Mouse (Mus musculus) limb, embryonic 13.5 days (tissue): ENCODE results near the gene Samd4b. TPM values are rescaled to one million over a fixed set of nuclear protein-coding genes. Genes with fewer than 3 reads are reported as not detected.

Experiments used
- ATAC-seq: fragments of 200-750 bp; cut with Nextera tagmentation; 2 replicates; pipeline ENCODE4 v1.8.0; 2017; ENCODE audit warnings: low read depth, moderate number of reproducible peaks, moderate TSS enrichment; ENCODE audit not compliant: low FRiP score
- H3K27ac ChIP-seq: fragments of 300-500 bp; sonication (generic); 2 replicates; pipeline ENCODE4 v1.5.1; 2015; ENCODE audit warnings: inconsistent platforms, mild to moderate bottlenecking, moderate library complexity
- H3K27me3 ChIP-seq: fragments of 300-500 bp; sonication (generic); 2 replicates; pipeline ENCODE4 v1.6.1; 2015; ENCODE audit warnings: mild to moderate bottlenecking, inconsistent platforms
- H3K36me3 ChIP-seq: fragments of 300-500 bp; sonication (generic); 2 replicates; pipeline ENCODE4 v1.6.1; 2015; ENCODE audit warnings: inconsistent platforms, mild to moderate bottlenecking, moderate library complexity
- H3K4me1 ChIP-seq: fragments of 300-500 bp; sonication (generic); 2 replicates; pipeline ENCODE4 v1.6.1; 2015; ENCODE audit warnings: inconsistent platforms
- H3K4me2 ChIP-seq: fragments of 300-500 bp; sonication (generic); replicated peaks from 2 replicates; pipeline ENCODE4 v1.6.1; 2015; ENCODE audit warnings: inconsistent platforms, mild to moderate bottlenecking, moderate library complexity
- H3K4me3 ChIP-seq: fragments of 300-500 bp; sonication (generic); 2 replicates; pipeline ENCODE4 v1.5.1; 2015; ENCODE audit warnings: moderate library complexity, mild to moderate bottlenecking, inconsistent platforms
- H3K9ac ChIP-seq: fragments of 300-500 bp; sonication (generic); 2 replicates; pipeline ENCODE4 v1.6.1; 2015; ENCODE audit warnings: mild to moderate bottlenecking, inconsistent platforms
- H3K9me3 ChIP-seq: fragments of 300-500 bp; sonication (generic); 2 replicates; pipeline ENCODE4 v1.6.1; 2016; ENCODE audit warnings: inconsistent platforms
- WGBS: fragments of 180-500 bp; shearing (Covaris S2); methylation state at CpG from one replicate; pipeline ENCODE4 v1.1.7; 2015; 5-methylcytosine and 5-hydroxymethylcytosine counted together
- microRNA-seq: library from miRNA; unstranded; fragments of <30 nt; microRNA quantifications from one replicate; pipeline ENCODE4, GENCODE M21; 2016
- polyA plus RNA-seq: library from polyadenylated mRNA; unstranded; fragments of >200 nt; fragmentation: Nextera tagmentation; extraction: Ambion mirVana; gene quantifications from 2 replicates; pipeline ENCODE4 v1.2.1, GENCODE M21; 2015

Gene Samd4b
- polyA plus RNA-seq, 1 experiment from 2014 or later, result 31.7 TPM

- Histone ChIP-seq H3K9me3 (no peaks in the 10 kb centered on the region), H3K4me1 (peaks cover 26% of the 10 kb centered on the region), H3K4me3 (peak overlapping the region; percentile 92), H3K9ac (peak overlapping the region; percentile 99), H3K36me3 (peaks cover 38% of the 10 kb centered on the region), H3K27me3 (no peaks in the 10 kb centered on the region), H3K4me2 (peak overlapping the region; percentile 80), H3K27ac (no peak overlapping the region)
- ATAC-seq, result no peak
- 42% methylated on average over 4 of the region's 4 CpGs for WGBS
Measured at GRCm38 (mm10) chr7:28351676-28352191, 246.2 kb downstream of the Samd4b start.

- Histone ChIP-seq H3K4me3 (peak within 1 kb of the TSS; percentile 92), H3K4me1 (peaks cover 24% of the 10 kb centered on the region), H3K27me3 (no peaks in the 10 kb centered on the region), H3K36me3 (peaks cover 36% of the 10 kb centered on the region), H3K9me3 (no peaks in the 10 kb centered on the region), H3K4me2 (peak within 1 kb of the TSS; percentile 80), H3K9ac (peak within 1 kb of the TSS; percentile 99), H3K27ac (peak within 1 kb of the TSS; percentile 96)
- WGBS, result under 1% methylated on average over 48 of the region's 50 CpGs
- ATAC-seq, result peak; percentile 95
Measured at GRCm38 (mm10) chr7:28350155-28350883, 247.6 kb downstream of the Samd4b start, which contains the start of gene Rps16. Gene Rps16, plus strand, starts transcription at chr7:28350652.

Small RNA genes lying within 50 kb of the gene (microRNA-seq; reads per million reads assigned to microRNA genes)
- gene Mir7049, result 0.52 reads per million

Other genes starting within 250 kb of the Samd4b start
- gene Rps16, start 247.5 kb downstream of the Samd4b start, polyA plus RNA-seq, result 908 and 932 TPM in 2 replicates
- gene Plekhg2, start 225.5 kb downstream of the Samd4b start, polyA plus RNA-seq, result 89.5 and 98.3 TPM in 2 replicates
- gene Zfp36, start 217.9 kb downstream of the Samd4b start, polyA plus RNA-seq, result 8.9 and 10.3 TPM in 2 replicates
- gene Med29, start 205.4 kb downstream of the Samd4b start, polyA plus RNA-seq, result 47.9 and 55.0 TPM in 2 replicates
- gene Paf1, start 205.2 kb downstream of the Samd4b start, polyA plus RNA-seq, result 77.9 and 89.5 TPM in 2 replicates
- gene Gmfg, start 160.7 kb downstream of the Samd4b start, polyA plus RNA-seq, result 7.8 and 8.6 TPM in 2 replicates
- 4.1 and 5.0 TPM in 2 replicates for gene Lrfn1, start 146.2 kb downstream of the Samd4b start, polyA plus RNA-seq
- gene Ifnl2, start 87.7 kb downstream of the Samd4b start, polyA plus RNA-seq, result not detected in 2 replicates
- gene Ifnl3, start 75.3 kb downstream of the Samd4b start, polyA plus RNA-seq, result not detected in 2 replicates
- not detected in 2 replicates for gene Sycn, start 57.3 kb downstream of the Samd4b start, polyA plus RNA-seq
- not detected in 2 replicates for gene Nccrp1, start 50.9 kb downstream of the Samd4b start, polyA plus RNA-seq
- gene Pak4, start within 50 bp of the Samd4b start, polyA plus RNA-seq, result 33.2 and 33.4 TPM in 2 replicates
- not detected in 2 replicates for gene Acp7, start 33.2 kb upstream of the Samd4b start, polyA plus RNA-seq
- 7.0 and 7.6 TPM in 2 replicates for gene Fbxo27, start 94.7 kb upstream of the Samd4b start, polyA plus RNA-seq
- gene Fbxo17, start 118.7 kb upstream of the Samd4b start, polyA plus RNA-seq, result 31.8 and 33.9 TPM in 2 replicates
- 113 and 114 TPM in 2 replicates for gene Mrps12, start 143.7 kb upstream of the Samd4b start, polyA plus RNA-seq
- 26.7 and 30.4 TPM in 2 replicates for gene Sars2, start 143.8 kb upstream of the Samd4b start, polyA plus RNA-seq
- gene Ccer2, start 158.0 kb upstream of the Samd4b start, polyA plus RNA-seq, result not detected in 2 replicates
- gene Sirt2, start 168.6 kb upstream of the Samd4b start, polyA plus RNA-seq, result 85.8 and 87.8 TPM in 2 replicates
- gene Nfkbib, start 169.4 kb upstream of the Samd4b start, polyA plus RNA-seq, result 41.7 and 46.0 TPM in 2 replicates
- 3.1 and 3.6 TPM in 2 replicates for gene Rinl, start 190.8 kb upstream of the Samd4b start, polyA plus RNA-seq
- 284 and 285 TPM in 2 replicates for gene Hnrnpl, start 210.4 kb upstream of the Samd4b start, polyA plus RNA-seq
- gene Ech1, start 227.1 kb upstream of the Samd4b start, polyA plus RNA-seq, result 155 TPM in 2 replicates
- 9.6 and 10.3 TPM in 2 replicates for gene Lgals4, start 235.7 kb upstream of the Samd4b start, polyA plus RNA-seq